Mouse (Mus musculus): Measurements from ENCODE around the gene Tango2. TPM values are rescaled to one million over a fixed set of nuclear protein-coding genes. Genes with fewer than 3 reads are reported as not detected.

The Tango2 gene
- polyA plus RNA-seq, 1 experiment from 2014 or later: 29.6 TPM

DNA sequence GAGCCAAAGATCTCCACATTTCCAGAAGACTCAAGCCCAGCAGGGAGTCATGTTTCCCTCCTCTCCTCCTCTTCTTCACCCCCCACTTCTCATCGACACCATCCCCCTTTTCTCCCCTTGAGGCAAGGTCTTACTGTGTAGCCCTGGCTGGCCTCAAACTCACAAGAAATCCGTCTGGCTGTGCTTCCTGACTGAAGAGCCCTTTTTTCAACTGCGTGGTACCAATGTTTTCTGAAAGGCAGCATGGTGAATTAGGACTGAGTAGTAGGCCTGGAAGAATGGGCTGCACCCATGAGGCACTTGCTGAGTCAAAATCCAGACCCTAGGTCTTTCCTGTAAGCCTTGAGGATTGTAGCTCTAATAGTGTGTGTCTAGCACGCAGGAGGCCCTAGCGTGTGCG is 42.5 kb upstream of the Tango2 start:
- no peak for ATAC-seq (ENCODE audit: insufficient number of reproducible peaks, low FRiP score, low TSS enrichment, low read depth)
- Histone ChIP-seq H3K4me2 (no peak overlapping the region), H3K36me3 (no peaks in the 10 kb centered on the region), H3K4me1 (peaks cover 36% of the 10 kb centered on the region), H3K9me3 (no peaks in the 10 kb centered on the region), H3K4me3 (no peak overlapping the region), H3K9ac (no peak overlapping the region), H3K27me3 (no peaks in the 10 kb centered on the region), H3K27ac (no peak overlapping the region)
- WGBS: 65% methylated on average over 6 of the region's 6 CpGs

DNA sequence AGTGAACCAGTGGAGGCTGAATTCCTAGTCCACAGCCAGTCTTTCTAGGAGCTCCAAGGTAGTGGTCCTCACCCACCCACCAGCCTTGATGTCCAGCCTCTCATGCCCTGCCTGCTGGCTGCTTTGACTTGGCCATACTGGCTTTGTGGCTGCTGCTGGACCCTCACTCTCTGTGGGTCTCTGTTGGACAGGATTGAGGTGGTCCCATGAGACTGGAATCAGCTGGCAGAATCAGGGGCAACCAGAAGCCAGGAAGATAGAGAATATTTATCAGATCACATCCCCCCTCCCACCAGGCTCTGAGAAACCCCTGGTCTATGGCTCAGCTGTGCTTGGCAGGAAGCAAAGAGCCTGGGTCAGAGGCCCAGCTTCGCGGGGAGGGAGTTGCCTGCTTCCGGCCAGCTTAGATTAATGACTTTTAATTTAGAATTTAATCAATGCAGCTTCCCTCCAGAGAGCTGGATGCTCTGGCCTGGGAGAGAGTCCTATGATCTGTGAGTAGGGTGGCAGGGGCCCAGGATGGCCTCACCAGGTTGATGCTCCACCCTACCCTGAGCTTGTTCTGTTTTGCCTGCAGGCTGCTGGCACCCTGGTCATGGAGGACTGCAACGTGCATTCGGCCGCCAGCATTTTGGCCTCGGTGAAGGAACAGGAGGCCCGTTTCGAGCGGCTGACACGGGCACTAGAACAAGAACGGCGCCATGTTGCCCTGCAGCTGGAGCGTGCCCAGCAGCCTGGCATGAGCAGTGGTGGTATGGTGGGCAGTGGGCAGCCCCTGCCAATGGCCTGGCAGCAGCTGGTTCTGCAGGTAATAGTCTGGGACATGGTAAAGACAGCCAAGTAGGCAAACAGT is 40.9 kb upstream of the Tango2 start:
- Histone ChIP-seq H3K9me3 (no peaks in the 10 kb centered on the region), H3K4me3 (no peak overlapping the region), H3K36me3 (no peaks in the 10 kb centered on the region), H3K9ac (no peak overlapping the region), H3K27ac (no peak overlapping the region), H3K4me1 (peaks cover 24% of the 10 kb centered on the region), H3K27me3 (no peaks in the 10 kb centered on the region), H3K4me2 (no peak overlapping the region)
- ATAC-seq (ENCODE audit: insufficient number of reproducible peaks, low FRiP score, low TSS enrichment, low read depth): no peak
- 76% methylated on average over 14 of the region's 14 CpGs for WGBS

DNA sequence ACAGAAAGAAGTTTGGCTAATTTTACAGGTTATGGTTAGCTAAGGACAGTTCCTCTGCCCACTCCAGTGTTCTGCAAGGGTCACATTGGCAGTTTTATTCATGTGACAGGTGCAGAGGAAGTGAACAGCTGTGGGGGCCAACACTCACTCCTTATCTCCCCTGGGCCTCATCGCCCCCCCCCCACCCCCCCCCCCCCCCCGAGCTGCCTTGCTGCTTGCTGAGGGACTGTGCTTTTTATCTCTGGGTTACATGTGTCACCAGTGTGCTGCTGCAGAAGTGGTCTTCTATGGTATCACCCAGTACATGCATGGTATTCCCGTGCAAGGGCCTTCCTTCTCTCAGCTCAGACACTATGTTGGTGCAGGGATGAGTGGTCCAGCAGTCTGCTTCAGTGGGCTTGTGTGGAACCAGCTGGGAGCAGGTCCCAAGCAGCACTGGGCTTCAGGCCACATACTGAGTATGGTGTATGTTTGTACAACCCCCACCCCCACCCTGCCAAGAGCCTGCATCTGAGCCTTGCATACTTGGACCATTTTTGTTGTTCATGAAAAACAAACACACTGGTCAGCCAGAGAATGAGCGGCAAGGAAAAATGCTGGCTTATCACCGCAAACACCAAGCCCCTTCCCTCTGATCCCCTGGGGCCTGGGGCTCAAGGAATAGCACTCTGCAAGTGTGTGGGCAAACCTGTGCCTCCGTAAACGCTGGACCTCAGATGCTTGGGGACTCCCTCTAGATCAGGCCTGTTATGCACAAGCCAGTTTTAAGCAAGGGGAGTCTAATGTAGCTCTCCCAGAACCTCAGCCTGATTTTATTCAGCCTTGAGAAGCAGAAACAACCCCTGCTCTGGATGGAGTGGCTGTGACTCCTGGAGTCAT is 40.0 kb upstream of the Tango2 start:
- ATAC-seq (ENCODE audit: insufficient number of reproducible peaks, low FRiP score, low TSS enrichment, low read depth): no peak
- peaks cover 15% of the 10 kb centered on the region for H3K4me1 ChIP-seq
- H3K27ac ChIP-seq: no peak overlapping the region
- H3K4me3 ChIP-seq: no peak overlapping the region
- H3K9me3 ChIP-seq: no peaks in the 10 kb centered on the region
- 64% methylated on average over 6 of the region's 7 CpGs for WGBS
- no peak overlapping the region for H3K9ac ChIP-seq
- H3K4me2 ChIP-seq: no peak overlapping the region
- H3K27me3 ChIP-seq: no peaks in the 10 kb centered on the region
- no peaks in the 10 kb centered on the region for H3K36me3 ChIP-seq

DNA sequence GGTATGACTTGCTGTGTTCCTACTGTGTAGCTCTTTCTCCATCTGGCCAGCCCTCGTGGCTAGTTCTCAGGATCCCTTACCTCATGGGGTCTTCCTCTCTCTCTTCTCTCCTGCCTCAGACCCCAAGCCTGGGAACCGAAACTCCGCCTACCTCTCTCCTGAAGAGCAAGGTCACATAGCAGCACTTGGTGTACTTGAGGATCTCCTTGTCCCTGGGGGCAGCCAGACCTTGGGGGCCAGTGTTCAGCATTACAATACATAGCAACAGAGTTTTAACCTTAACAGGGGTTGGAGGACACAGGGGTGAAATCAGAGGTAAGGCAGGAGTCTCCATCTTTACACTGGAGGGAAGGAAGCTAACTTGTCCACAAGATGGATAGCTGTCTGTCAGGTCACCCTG is 39.1 kb upstream of the Tango2 start:
- peaks cover 7% of the 10 kb centered on the region; the same call in 1 of the 2 replicates for H3K4me1 ChIP-seq
- no peaks in the 10 kb centered on the region for H3K36me3 ChIP-seq
- no peak overlapping the region for H3K4me2 ChIP-seq
- H3K9me3 ChIP-seq: no peaks in the 10 kb centered on the region
- H3K27ac ChIP-seq: no peak overlapping the region
- WGBS: 63% methylated on average over 3 of the region's 3 CpGs
- H3K4me3 ChIP-seq: no peak overlapping the region
- no peak for ATAC-seq (ENCODE audit: insufficient number of reproducible peaks, low FRiP score, low TSS enrichment, low read depth)
- H3K27me3 ChIP-seq: no peaks in the 10 kb centered on the region
- no peak overlapping the region for H3K9ac ChIP-seq

DNA sequence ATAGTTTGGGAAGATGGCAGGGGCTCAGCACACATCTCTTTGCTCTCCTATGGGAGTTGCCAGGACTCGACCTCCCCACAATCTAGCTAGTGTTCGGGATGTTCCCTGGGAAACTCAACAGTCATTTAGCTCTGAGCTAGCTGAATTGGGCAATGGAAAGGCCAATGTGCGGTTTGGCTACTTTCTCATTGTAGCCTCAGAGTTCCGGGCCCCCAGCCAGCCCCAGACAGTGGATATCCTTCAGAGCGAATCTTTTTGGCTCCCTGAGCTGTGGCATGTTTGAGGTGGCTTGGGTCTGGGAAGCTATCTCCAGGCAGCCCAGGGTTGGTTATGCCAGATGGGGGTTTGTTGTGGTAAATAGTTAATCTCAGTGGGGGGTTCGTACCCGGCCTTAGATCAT is 38.5 kb upstream of the Tango2 start:
- peaks cover 10% of the 10 kb centered on the region; the same call in 1 of the 2 replicates for H3K4me1 ChIP-seq
- no peak overlapping the region for H3K27ac ChIP-seq
- H3K4me3 ChIP-seq: no peak overlapping the region
- no peak overlapping the region for H3K9ac ChIP-seq
- 80% methylated on average over 7 of the region's 7 CpGs for WGBS
- no peaks in the 10 kb centered on the region for H3K27me3 ChIP-seq
- no peaks in the 10 kb centered on the region for H3K36me3 ChIP-seq
- H3K4me2 ChIP-seq: no peak overlapping the region
- no peak for ATAC-seq (ENCODE audit: insufficient number of reproducible peaks, low FRiP score, low TSS enrichment, low read depth)
- H3K9me3 ChIP-seq: no peaks in the 10 kb centered on the region

DNA sequence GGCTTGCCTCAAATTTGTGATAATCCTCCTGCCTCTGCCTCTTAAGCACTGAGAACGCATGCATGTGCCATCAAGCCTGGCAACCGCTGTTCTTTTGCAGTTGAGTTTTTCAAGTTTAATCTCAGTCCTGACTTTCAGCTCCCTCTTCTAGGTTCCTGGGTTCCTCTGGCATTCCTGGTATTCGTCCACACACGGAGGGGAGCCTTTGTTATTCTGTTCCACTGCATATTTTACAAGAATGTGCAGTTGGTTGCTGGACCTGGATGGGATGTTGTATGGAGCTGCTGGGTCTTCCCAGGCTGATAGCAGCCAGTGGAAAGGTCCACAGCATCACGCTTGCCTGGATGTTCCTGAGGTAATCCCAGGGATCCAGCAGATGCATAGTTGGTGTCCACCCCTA is 37.5 kb upstream of the Tango2 start:
- 70% methylated on average over 5 of the region's 5 CpGs for WGBS
- no peak for ATAC-seq (ENCODE audit: insufficient number of reproducible peaks, low FRiP score, low TSS enrichment, low read depth)
- H3K36me3 ChIP-seq: no peaks in the 10 kb centered on the region

DNA sequence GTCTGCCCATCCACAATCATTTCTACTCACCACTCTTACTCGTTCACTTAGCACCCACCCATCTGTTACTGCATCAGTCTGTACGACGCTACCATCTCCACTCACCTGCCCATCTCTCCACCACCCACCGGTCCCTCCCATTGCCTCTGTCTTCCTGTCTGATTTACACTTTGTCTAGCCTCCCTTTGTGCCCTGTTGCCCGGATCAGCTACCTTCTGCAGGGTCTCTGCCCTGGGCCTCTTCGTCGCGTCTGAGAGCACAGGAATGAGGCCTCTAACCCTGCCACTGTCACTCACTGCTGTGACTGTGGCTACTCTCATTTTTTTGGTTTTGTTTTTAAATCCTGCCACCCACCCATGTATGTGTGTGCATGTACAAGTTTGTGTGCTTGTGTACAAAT is 36.8 kb upstream of the Tango2 start:
- WGBS: 77% methylated on average over 8 of the region's 8 CpGs
- no peak for ATAC-seq (ENCODE audit: insufficient number of reproducible peaks, low FRiP score, low TSS enrichment, low read depth)

More for the DNA sequence above, 37.5 kb upstream of the Tango2 start:
- Histone ChIP-seq H3K4me2 (no peak overlapping the region), H3K27me3 (no peaks in the 10 kb centered on the region), H3K4me1 (peaks cover 10% of the 10 kb centered on the region; the same call in 1 of the 2 replicates), H3K9ac (no peak overlapping the region), H3K4me3 (no peak overlapping the region), H3K27ac (no peak overlapping the region), H3K9me3 (no peaks in the 10 kb centered on the region)

DNA sequence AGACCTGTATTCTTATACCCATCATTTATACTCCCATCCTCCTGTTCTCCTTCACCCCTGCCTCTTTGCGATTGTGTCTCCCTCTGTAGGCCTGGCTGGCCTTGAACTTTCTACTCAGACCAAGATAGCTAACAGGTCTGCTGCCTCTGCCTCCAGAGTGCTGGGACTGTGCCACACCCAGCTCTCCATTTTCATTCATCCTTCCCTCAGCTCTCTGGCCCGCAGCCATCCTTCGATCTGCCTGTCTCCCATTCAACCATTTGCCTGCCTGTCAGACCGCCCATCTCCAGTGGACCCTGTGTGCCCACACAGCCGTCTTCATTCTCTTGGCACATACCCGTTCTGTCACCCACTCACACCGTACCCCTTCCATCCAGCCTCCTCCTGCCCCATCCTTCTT is 36.3 kb upstream of the Tango2 start:
- H3K27ac ChIP-seq: no peak overlapping the region
- ATAC-seq (ENCODE audit: insufficient number of reproducible peaks, low FRiP score, low TSS enrichment, low read depth): no peak
- 77% methylated on average over 7 of the region's 7 CpGs for WGBS
- H3K27me3 ChIP-seq: no peaks in the 10 kb centered on the region
- H3K9ac ChIP-seq: no peak overlapping the region
- no peak overlapping the region for H3K4me2 ChIP-seq
- H3K9me3 ChIP-seq: no peaks in the 10 kb centered on the region
- H3K4me1 ChIP-seq: peaks cover 19% of the 10 kb centered on the region
- H3K4me3 ChIP-seq: no peak overlapping the region
- H3K36me3 ChIP-seq: no peaks in the 10 kb centered on the region

More for the DNA sequence above, 36.8 kb upstream of the Tango2 start:
- H3K27me3 ChIP-seq: no peaks in the 10 kb centered on the region
- no peak overlapping the region for H3K27ac ChIP-seq
- no peaks in the 10 kb centered on the region for H3K36me3 ChIP-seq
- H3K4me1 ChIP-seq: peaks cover 15% of the 10 kb centered on the region
- H3K9ac ChIP-seq: no peak overlapping the region
- no peak overlapping the region for H3K4me3 ChIP-seq
- H3K4me2 ChIP-seq: no peak overlapping the region
- no peaks in the 10 kb centered on the region for H3K9me3 ChIP-seq

DNA sequence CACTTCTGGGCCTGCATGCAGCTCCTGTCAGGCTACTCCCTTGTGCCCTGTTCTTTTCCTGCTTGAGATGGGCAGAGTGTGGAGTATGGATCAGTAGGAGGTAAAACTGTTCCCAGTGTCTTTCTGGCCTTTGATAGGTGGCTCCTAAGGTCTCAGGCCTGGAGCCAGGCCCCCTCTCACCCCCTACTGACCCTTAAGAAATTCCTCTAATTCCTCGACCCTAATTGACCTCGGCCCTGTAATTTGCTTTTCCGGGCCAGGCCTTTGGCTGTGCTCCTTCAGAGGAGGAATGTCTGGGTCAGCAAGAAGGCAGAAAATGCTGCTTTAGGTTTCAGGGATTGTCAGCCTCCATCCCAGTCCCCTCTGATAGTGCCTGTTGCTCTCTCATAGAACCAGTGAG is 35.9 kb upstream of the Tango2 start:
- Histone ChIP-seq H3K4me3 (no peak overlapping the region), H3K27me3 (no peaks in the 10 kb centered on the region), H3K36me3 (no peaks in the 10 kb centered on the region), H3K4me1 (peaks cover 19% of the 10 kb centered on the region), H3K4me2 (no peak overlapping the region), H3K9me3 (no peaks in the 10 kb centered on the region), H3K9ac (no peak overlapping the region), H3K27ac (no peak overlapping the region)
- 17% methylated on average over 3 of the region's 3 CpGs for WGBS
- no peak for ATAC-seq (ENCODE audit: insufficient number of reproducible peaks, low FRiP score, low TSS enrichment, low read depth)

DNA sequence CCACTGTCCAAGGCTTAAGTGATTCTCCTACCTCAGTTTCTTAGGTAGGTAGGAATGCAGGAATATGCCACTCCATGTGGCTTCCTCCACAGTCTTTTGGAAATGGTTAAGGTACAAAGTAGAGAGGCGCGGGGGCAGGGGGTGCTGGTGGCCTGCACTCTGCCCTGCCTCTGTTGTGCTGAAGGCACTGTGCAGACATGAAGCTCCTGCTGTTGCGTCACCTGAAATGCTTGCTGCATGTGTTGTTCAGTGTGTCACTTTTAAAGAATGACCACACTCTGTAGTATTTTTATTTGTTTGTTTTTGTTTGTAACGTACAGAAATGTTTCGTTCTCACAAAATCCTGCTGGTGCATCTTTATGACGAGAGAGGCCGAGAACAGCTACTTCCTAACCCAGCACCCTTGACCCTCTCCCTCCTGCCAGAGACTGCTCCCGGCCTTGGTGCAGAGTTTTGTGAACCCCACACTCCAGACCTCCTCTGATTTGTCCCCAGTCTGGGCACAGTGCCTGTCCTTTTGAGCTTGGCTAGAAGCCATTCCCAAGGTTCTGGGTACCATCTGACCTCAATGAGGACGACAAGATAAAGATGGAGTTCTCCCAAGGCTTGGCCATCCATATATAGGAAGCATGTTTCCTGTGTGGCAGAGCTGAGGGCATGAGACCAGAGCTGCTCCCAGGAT is 35.3 kb upstream of the Tango2 start:
- no peak for ATAC-seq (ENCODE audit: insufficient number of reproducible peaks, low FRiP score, low TSS enrichment, low read depth)
- Histone ChIP-seq H3K9me3 (no peaks in the 10 kb centered on the region), H3K4me3 (no peak overlapping the region), H3K27me3 (no peaks in the 10 kb centered on the region), H3K36me3 (no peaks in the 10 kb centered on the region), H3K27ac (no peak overlapping the region), H3K4me2 (no peak overlapping the region), H3K9ac (no peak overlapping the region), H3K4me1 (peaks cover 15% of the 10 kb centered on the region)
- 76% methylated on average over 9 of the region's 9 CpGs for WGBS

DNA sequence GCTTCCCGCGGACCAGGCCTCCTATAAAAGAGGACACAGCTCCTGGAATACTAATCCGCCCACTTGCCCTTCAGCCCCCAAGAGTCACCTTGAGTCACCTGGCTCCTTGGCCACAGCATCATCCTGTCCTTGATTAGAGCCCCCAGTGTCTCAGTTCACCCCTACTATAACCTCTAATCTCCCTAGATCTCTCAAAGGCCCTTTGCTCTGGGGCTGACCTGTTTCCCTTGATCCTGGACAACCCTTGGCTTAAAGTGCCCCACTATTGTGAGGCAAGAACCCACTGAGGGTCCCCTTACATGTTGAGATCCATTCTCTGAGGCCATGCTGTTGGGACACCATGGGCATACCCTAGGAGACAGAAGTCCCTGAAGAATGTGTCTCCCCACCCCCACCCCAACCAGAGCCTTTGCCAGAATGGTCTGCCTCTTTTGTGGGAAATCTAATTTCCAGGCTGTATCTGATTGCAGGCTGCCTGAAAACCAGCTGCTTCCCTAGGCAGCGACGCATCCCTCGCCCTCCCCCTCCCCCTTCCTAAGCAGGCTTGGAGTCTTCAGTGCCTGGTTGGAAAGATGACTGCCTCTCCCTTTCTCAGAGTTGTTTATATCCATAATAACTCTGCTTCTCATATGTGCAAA is 33.8 kb upstream of the Tango2 start:
- 41% methylated on average over 6 of the region's 6 CpGs for WGBS
- no peaks in the 10 kb centered on the region for H3K36me3 ChIP-seq
- no peak overlapping the region for H3K27ac ChIP-seq
- H3K4me2 ChIP-seq: no peak overlapping the region
- peaks cover 12% of the 10 kb centered on the region for H3K4me1 ChIP-seq
- no peak for ATAC-seq (ENCODE audit: insufficient number of reproducible peaks, low FRiP score, low TSS enrichment, low read depth)
- H3K4me3 ChIP-seq: no peak overlapping the region
- no peaks in the 10 kb centered on the region for H3K9me3 ChIP-seq
- H3K27me3 ChIP-seq: no peaks in the 10 kb centered on the region
- no peak overlapping the region for H3K9ac ChIP-seq
